Mouse (Mus musculus): ENCODE results near the gene Rab7b.

DNA sequence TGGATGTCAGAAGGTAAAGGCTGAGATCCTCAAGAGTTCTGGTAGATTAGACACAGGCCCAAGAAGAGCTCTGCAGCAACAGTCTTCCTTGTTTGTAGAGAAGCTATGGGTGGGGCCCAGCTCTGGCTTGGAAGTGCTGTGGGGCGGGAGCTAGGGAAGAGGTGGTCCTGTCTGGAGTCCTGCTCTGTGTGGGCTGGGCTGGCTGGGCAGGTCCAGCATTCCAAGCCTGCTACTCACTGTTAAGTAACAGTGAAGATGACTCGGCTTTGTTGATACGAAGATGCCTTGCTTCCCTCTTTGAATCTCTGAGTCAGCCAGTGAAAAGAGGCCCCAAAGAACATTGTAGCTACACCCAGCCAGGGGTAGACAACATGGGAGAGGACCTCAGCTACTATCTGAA, 1.9 kb downstream of the Rab7b start:
- TF ChIP-seq CTCF (IDR thresholded peaks at IDR 0.05; ENCODE audit: extremely low read depth, insufficient read length, insufficient replicate concordance, low read depth, low read length) (no peak), POLR2A (IDR thresholded peaks at IDR 0.05; ENCODE audit: low read depth, low read length) (no peak)
